Mouse (Mus musculus) hindbrain, embryonic 10.5 days (tissue): ENCODE data around the gene Rims1. TPM values are rescaled to one million over a fixed set of nuclear protein-coding genes. Genes with fewer than 3 reads are reported as not detected.
A peak's percentile ranks its signal among the peaks of the same experiment; 100 is the strongest.

Source experiments
- DNase-seq: peaks from one replicate; pipeline ENCODE4 v3.0.0-alpha.2; 2017; ENCODE audit warnings: low spot score
- H3K27ac ChIP-seq: fragments of 300-500 bp; sonication (generic); 2 replicates; pipeline ENCODE4 v1.5.1; 2016; ENCODE audit warnings: mild to moderate bottlenecking, moderate library complexity
- H3K27me3 ChIP-seq: fragments of 300-500 bp; sonication (generic); 2 replicates; pipeline ENCODE4 v1.6.1; 2016; ENCODE audit warnings: mild to moderate bottlenecking; ENCODE audit not compliant: poor library complexity, insufficient read depth, severe bottlenecking
- H3K36me3 ChIP-seq: fragments of 300-500 bp; sonication (generic); 2 replicates; pipeline ENCODE4 v1.6.1; 2016; ENCODE audit warnings: mild to moderate bottlenecking, moderate library complexity
- H3K4me1 ChIP-seq: fragments of 300-500 bp; sonication (generic); replicated peaks from 2 replicates; pipeline ENCODE4 v1.6.1; 2016; ENCODE audit warnings: mild to moderate bottlenecking
- H3K4me3 ChIP-seq: fragments of 300-500 bp; sonication (generic); 2 replicates; pipeline ENCODE4 v1.5.1; 2016; ENCODE audit warnings: mild to moderate bottlenecking, moderate library complexity
- H3K9me3 ChIP-seq: fragments of 300-500 bp; sonication (generic); 2 replicates; pipeline ENCODE4 v1.6.1; 2016; ENCODE audit warnings: mild to moderate bottlenecking, moderate library complexity
- WGBS: fragments of 180-500 bp; shearing (Covaris S2); methylation state at CpG from one replicate; pipeline ENCODE4 v1.1.7; 2016; 5-methylcytosine and 5-hydroxymethylcytosine counted together
- polyA plus RNA-seq: library from polyadenylated mRNA; unstranded; fragments of >200 nt; fragmentation: Nextera tagmentation; extraction: Ambion mirVana; gene quantifications from 2 replicates; pipeline ENCODE4 v1.2.1, GENCODE M21; 2016

Gene Rims1
- polyA plus RNA-seq, 1 experiment from 2014 or later = 2.6 TPM

GRCm38 (mm10) chr1:22279954-22280353 is 525.8 kb downstream of the Rims1 start:
- Histone ChIP-seq H3K4me3 (no peak overlapping the region), H3K4me1 (no peaks in the 10 kb centered on the region), H3K27me3 (no peaks in the 10 kb centered on the region), H3K27ac (no peak overlapping the region), H3K9me3 (no peaks in the 10 kb centered on the region), H3K36me3 (no peaks in the 10 kb centered on the region)
- DNase-seq = no peak
- 91% methylated on average over 1 of the region's 1 CpGs for WGBS

- Histone ChIP-seq H3K4me1 (no peaks in the 10 kb centered on the region), H3K9me3 (no peaks in the 10 kb centered on the region), H3K36me3 (no peaks in the 10 kb centered on the region), H3K27me3 (no peaks in the 10 kb centered on the region), H3K4me3 (no peak overlapping the region), H3K27ac (no peak overlapping the region)
- no peak for DNase-seq
- WGBS = 72% methylated on average over 2 of the region's 2 CpGs
Measured at GRCm38 (mm10) chr1:22274081-22274480, 531.7 kb downstream of the Rims1 start.

GRCm38 (mm10) chr1:22270131-22270530 is 535.7 kb downstream of the Rims1 start:
- no peak overlapping the region for H3K27ac ChIP-seq
- no peaks in the 10 kb centered on the region for H3K27me3 ChIP-seq
- H3K4me3 ChIP-seq = no peak overlapping the region
- no peak for DNase-seq
- H3K9me3 ChIP-seq = no peaks in the 10 kb centered on the region
- H3K4me1 ChIP-seq = peaks cover 10% of the 10 kb centered on the region
- WGBS = 70% methylated on average over 5 of the region's 5 CpGs
- H3K36me3 ChIP-seq = no peaks in the 10 kb centered on the region

- Histone ChIP-seq H3K4me1 (peaks cover 10% of the 10 kb centered on the region), H3K9me3 (no peaks in the 10 kb centered on the region), H3K4me3 (no peak overlapping the region), H3K36me3 (no peaks in the 10 kb centered on the region), H3K27me3 (no peaks in the 10 kb centered on the region), H3K27ac (no peak overlapping the region)
- peak; percentile 77 for DNase-seq
- WGBS = 36% methylated on average over 15 of the region's 15 CpGs
Measured at GRCm38 (mm10) chr1:22268581-22269359, 537.0 kb downstream of the Rims1 start.

- Histone ChIP-seq H3K27ac (no peak overlapping the region), H3K4me1 (peaks cover 13% of the 10 kb centered on the region), H3K27me3 (no peaks in the 10 kb centered on the region), H3K9me3 (no peaks in the 10 kb centered on the region), H3K36me3 (no peaks in the 10 kb centered on the region), H3K4me3 (no peak overlapping the region)
- peak; percentile 21 for DNase-seq
- 45% methylated on average over 10 of the region's 10 CpGs for WGBS
Measured at GRCm38 (mm10) chr1:22266491-22266890, 539.3 kb downstream of the Rims1 start.

- Histone ChIP-seq H3K27ac (no peak overlapping the region), H3K4me3 (no peak overlapping the region), H3K36me3 (no peaks in the 10 kb centered on the region), H3K27me3 (no peaks in the 10 kb centered on the region), H3K9me3 (no peaks in the 10 kb centered on the region), H3K4me1 (peaks cover 13% of the 10 kb centered on the region)
- DNase-seq = no peak
- WGBS = 78% methylated on average over 3 of the region's 3 CpGs
Measured at GRCm38 (mm10) chr1:22265528-22265927, 540.3 kb downstream of the Rims1 start.

- no peak for DNase-seq
- Histone ChIP-seq H3K36me3 (no peaks in the 10 kb centered on the region), H3K27me3 (no peaks in the 10 kb centered on the region), H3K4me3 (no peak overlapping the region), H3K27ac (no peak overlapping the region), H3K9me3 (no peaks in the 10 kb centered on the region), H3K4me1 (peaks cover 13% of the 10 kb centered on the region)
- 62% methylated on average over 6 of the region's 6 CpGs for WGBS
Measured at GRCm38 (mm10) chr1:22262169-22262950, 543.4 kb downstream of the Rims1 start.

GRCm38 (mm10) chr1:22261702-22262101 is 544.1 kb downstream of the Rims1 start:
- no peaks in the 10 kb centered on the region for H3K9me3 ChIP-seq
- no peak for DNase-seq
- no peaks in the 10 kb centered on the region for H3K27me3 ChIP-seq
- 87% methylated on average over 4 of the region's 4 CpGs for WGBS
- H3K4me3 ChIP-seq = no peak overlapping the region
- no peaks in the 10 kb centered on the region for H3K36me3 ChIP-seq
- no peak overlapping the region for H3K27ac ChIP-seq
- peaks cover 11% of the 10 kb centered on the region for H3K4me1 ChIP-seq

- no peaks in the 10 kb centered on the region for H3K36me3 ChIP-seq
- peaks cover 3% of the 10 kb centered on the region; the same call in 1 of the 2 replicates for H3K4me1 ChIP-seq
- no peaks in the 10 kb centered on the region for H3K9me3 ChIP-seq
- WGBS = 90% methylated on average over 2 of the region's 2 CpGs
- H3K4me3 ChIP-seq = no peak overlapping the region
- no peak overlapping the region for H3K27ac ChIP-seq
- no peak for DNase-seq
- no peaks in the 10 kb centered on the region for H3K27me3 ChIP-seq
Measured at GRCm38 (mm10) chr1:22260291-22260690, 545.5 kb downstream of the Rims1 start.

- WGBS = 89% methylated on average over 4 of the region's 4 CpGs
- no peak overlapping the region for H3K27ac ChIP-seq
- no peaks in the 10 kb centered on the region for H3K36me3 ChIP-seq
- H3K4me1 ChIP-seq = peaks cover 3% of the 10 kb centered on the region; the same call in 1 of the 2 replicates
- no peak for DNase-seq
- no peak overlapping the region for H3K4me3 ChIP-seq
- H3K27me3 ChIP-seq = no peaks in the 10 kb centered on the region
- H3K9me3 ChIP-seq = no peaks in the 10 kb centered on the region
Measured at GRCm38 (mm10) chr1:22258356-22258755, 547.4 kb downstream of the Rims1 start.

- DNase-seq = no peak
- no peak overlapping the region for H3K27ac ChIP-seq
- WGBS = 88% methylated on average over 2 of the region's 2 CpGs
- H3K4me3 ChIP-seq = no peak overlapping the region
- H3K9me3 ChIP-seq = no peaks in the 10 kb centered on the region
- no peaks in the 10 kb centered on the region for H3K27me3 ChIP-seq
- no peaks in the 10 kb centered on the region for H3K4me1 ChIP-seq
- no peaks in the 10 kb centered on the region for H3K36me3 ChIP-seq
Measured at GRCm38 (mm10) chr1:22254278-22254677, 551.5 kb downstream of the Rims1 start.

- H3K27ac ChIP-seq = no peak overlapping the region
- H3K4me3 ChIP-seq = no peak overlapping the region
- no peaks in the 10 kb centered on the region for H3K9me3 ChIP-seq
- no peak for DNase-seq
- H3K4me1 ChIP-seq = no peaks in the 10 kb centered on the region
- no peaks in the 10 kb centered on the region for H3K27me3 ChIP-seq
- no peaks in the 10 kb centered on the region for H3K36me3 ChIP-seq
Measured at GRCm38 (mm10) chr1:22252873-22253272, 552.9 kb downstream of the Rims1 start.

- Histone ChIP-seq H3K27me3 (no peaks in the 10 kb centered on the region), H3K4me1 (no peaks in the 10 kb centered on the region), H3K4me3 (no peak overlapping the region), H3K9me3 (no peaks in the 10 kb centered on the region), H3K36me3 (no peaks in the 10 kb centered on the region), H3K27ac (no peak overlapping the region)
- no peak for DNase-seq
Measured at GRCm38 (mm10) chr1:22248898-22249386, 556.9 kb downstream of the Rims1 start.
